Mouse (Mus musculus): ENCODE data around the gene Gbf1.

Gene Gbf1

DNA sequence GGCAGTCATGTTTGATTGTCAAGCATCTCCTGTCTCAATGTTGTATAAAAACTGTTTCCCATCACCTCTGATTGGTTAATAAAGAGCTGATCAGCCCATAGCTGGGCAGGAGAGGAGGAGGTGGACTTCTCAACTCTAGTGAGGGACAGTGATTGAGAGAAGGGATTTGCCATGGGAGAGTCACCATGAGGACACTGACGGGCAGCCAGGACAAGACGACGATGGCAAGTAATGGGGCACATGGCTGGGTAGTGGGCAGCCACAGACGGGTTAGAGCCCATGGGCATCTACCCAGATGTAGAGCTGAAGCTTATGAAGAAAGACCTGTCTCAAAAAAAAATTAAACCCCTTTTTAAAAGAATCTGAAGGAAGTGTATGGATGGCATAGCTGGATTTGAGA lies 150.2 kb downstream of the Gbf1 start:
- DNase-seq (ENCODE audit: low spot score) = no peak

DNA sequence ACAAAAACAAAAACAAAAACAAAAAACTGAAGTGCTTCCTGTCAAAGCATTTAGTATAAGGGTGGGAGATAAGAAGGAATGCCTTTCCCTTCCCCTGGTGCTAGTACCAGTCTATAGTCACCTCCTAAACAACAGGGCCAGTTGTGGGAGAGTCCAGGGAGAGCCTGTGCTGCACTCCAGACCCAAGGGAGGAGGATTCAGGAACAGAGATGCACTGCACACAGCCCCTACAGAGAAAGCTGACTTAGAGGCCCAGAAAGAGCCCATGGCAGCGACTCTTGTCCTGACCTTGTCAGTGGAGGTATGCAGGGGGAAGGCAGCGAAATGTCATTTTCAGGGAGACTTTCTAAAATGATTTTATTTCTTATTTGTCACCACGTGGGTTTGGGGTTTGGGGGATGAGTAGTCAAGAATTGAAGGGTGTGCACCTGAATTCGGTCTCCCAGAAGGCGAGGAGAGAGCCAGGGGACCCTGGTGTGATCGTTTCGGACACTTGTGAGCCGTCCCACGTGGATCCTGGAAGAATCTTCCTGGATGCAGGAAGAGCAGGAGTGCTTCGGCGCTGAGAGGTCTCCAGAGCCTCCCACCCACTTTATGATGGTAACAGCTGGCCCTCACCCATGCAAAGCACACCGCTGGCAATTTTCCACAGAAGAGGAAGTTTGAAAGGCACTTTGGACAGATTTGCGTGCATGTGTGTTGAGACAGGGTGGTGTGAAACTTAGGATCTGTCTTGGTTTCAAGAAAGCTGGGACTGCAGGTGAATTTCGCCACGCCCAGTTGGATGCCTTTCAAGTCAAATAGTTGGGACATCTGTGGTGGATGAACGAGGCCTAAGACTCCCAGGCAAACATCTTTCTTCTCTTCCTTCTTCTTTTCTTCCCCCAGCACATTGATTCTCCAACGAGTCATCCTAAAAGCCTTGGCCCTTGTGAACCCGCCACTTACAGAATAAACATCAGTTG lies 151.2 kb downstream of the Gbf1 start:
- no peak for DNase-seq (ENCODE audit: low spot score)

DNA sequence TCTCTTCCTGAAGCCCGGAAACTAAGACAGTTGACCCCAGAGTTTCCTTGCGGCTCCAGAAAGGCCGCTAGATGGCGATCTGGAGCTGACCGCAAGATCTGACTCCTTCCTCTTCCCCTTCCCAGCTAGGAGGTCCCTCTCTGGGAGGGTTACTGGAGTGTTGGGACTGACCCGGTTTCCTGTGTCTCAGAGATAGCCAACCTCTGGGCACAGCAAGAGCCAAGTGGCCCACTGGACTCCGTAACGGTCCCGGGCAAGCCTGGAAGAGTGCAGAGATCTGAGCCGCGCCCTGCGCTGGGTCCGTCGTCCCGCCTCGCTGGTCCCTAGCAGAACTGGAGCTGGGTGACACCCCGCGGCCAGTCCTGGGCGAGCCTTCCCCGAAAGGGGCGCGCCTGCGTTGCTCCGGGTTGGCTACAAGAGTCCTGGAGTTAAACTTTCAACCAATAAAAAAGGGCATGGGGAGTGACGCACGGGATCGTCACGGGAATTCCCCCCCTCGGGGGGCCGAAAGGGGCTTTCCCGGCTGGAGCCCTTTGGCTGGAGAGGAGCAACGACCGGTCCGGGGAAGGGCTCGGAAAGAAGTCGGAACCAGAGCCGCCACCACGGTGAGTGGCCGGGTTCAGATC lies 152.0 kb downstream of the Gbf1 start, which contains the start of gene Nfkb2:
Nfkb2 (plus strand) TSS at position 105 of the 626 bp plus-strand sequence.
- peak; percentile 90 for DNase-seq (ENCODE audit: low spot score)

DNA sequence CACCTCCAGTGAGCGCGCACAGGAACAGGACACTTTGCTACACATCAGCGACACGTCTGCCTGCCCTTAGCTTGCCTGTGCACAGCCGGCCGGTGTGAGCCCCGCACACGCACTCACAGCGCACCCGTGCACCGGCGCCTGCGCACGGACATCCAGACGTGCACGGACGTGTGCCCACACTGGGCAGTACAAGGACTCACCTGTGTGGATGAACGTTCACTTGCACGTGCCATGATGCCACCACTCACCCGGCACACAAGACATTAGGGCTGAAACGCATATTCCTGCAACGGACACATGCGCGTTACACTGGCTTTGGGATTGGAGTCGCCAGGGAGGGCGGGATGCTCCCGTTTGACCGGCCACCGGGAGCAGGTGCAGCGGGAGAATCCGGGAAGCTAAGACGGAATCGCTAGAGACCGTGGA lies 152.6 kb downstream of the Gbf1 start:
- no peak for DNase-seq (ENCODE audit: low spot score)

DNA sequence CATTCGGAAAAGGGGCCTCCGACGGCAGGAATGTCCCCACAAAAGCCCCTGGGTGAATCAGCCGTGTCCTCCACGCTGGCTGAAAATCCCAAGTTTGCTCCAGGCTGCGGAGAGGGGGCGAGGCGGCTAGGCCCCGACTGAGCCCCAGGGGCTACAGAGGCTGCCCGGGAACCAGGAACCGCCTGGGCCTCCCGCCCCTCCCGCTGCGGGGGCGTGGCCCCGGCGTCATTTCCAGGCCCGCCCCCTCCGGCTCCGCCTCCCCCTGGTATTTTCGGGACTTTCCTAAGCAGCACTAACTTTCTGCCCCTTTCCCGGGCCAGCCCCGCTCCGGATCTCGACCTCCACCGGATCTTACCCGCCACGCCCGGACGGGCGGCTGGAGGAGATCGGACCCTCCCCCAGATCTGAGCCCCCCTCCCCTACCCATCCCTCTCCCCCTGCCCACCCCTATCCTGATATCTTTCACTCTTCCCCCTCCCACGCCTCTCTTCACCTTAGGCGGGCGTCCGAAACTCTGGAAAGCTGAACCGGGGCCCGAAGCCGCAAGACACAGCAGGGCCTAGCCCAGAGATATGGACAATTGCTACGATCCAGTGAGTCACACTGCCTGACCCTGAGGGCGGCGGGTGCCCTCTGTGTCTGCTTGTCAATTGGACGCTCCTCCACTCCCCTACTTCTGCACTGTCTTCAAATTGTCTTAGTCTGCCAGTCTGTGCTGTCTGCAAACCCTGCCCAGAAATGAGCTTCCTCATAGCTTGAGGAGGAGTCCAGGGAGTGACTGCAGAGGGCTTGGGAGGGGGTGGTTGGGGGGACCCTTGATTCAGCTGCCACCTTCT lies 153.3 kb downstream of the Gbf1 start:
- peak; percentile 85 for DNase-seq (ENCODE audit: low spot score)

DNA sequence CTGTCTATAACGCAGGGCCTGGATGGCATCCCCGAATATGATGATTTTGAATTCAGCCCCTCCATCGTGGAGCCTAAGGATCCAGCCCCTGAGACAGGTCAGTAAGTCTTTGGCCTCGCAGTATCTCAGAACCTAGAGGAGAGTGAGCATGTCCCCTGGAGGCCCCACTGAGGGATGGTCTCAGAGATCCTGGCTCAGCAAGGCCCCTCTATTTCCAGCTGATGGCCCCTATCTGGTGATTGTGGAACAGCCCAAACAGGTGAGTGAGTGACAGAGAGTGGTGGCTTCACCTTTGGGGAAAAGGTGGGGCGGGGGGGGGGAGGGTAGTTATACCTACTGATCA lies 153.9 kb downstream of the Gbf1 start:
- no peak for DNase-seq (ENCODE audit: low spot score)

DNA sequence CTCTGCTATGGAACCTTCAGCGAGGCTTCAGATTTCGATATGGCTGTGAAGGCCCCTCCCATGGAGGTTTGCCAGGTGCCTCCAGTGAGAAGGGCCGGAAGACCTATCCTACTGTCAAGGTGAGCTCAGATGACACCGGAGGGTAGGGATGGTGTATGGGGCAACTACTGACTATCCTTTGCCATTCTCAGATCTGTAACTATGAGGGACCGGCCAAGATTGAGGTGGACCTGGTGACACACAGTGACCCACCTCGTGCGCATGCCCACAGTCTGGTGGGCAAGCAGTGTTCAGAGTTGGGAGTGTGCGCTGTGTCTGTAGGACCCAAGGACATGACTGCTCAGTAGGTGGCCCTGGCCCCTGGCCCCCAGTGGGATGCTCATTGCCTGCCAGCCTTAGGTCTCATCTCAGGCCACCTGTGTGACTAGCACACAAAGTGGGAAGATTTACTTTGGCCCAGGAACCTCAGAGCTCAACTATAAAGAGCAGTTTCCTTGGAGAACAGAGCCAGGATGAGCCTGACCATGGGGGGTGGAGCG lies 154.5 kb downstream of the Gbf1 start:
- DNase-seq (ENCODE audit: low spot score) = no peak

DNA sequence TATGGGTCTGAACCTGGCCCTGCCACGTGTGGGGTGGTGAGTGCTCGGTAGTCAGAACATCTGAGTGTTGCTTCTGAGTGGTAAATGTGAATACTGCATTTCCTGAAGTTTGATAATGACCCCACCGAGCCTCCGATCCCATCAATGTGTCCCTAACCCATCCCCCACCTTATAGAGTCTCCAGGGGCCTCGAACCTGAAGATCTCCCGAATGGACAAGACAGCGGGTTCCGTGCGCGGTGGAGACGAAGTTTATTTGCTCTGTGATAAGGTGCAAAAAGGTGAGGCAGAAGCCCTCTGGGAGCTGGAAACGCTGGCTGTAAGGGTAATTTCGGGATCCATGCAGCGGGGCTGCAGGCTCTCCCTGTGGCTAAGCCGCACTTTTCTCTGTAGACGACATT lies 155.5 kb downstream of the Gbf1 start:
- no peak for DNase-seq (ENCODE audit: low spot score)

DNA sequence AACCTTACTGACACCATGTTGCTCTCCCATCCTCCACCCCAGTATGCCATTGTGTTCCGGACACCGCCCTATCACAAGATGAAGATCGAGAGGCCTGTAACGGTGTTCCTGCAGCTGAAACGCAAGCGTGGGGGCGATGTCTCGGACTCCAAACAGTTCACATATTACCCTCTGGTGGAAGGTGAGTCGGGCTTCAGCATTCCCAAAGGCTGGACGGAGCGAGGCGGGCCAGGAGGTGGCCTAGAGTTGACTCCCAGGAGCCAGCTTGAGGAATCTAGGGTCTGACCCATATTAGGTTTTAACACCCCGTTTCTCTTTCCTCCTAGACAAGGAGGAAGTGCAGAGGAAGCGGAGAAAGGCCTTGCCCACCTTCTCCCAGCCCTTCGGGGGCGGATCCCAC lies 156.0 kb downstream of the Gbf1 start:
- DNase-seq (ENCODE audit: low spot score) = no peak

DNA sequence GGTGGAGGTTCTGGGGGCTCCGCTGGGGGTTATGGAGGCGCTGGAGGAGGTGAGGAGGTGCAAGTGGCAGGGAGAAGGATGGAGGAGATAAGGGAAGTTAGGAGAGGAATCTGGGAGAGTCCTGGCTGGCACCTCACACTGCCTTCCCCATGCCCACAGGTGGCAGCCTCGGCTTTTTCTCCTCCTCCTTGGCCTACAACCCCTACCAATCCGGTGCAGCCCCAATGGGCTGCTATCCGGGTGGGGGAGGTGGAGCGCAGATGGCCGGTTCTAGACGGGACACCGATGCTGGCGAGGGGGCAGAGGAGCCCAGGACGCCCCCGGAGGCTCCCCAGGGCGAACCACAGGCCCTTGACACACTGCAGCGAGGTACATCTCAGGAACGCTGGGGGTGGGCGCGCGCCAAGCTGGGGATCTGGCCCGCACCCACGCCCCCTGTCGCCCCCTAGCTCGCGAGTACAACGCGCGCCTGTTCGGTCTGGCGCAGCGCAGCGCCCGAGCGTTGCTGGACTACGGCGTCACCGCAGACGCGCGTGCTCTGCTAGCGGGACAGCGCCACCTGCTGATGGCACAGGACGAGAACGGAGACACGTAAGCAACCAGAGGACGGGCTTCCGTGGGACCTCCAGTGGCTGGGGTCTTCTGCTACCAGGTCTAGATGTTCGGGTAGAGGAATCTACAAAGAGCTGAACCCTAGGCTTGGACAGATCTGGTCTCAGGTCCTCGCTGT lies 156.6 kb downstream of the Gbf1 start:
- DNase-seq (ENCODE audit: low spot score) = peak; percentile 94

DNA sequence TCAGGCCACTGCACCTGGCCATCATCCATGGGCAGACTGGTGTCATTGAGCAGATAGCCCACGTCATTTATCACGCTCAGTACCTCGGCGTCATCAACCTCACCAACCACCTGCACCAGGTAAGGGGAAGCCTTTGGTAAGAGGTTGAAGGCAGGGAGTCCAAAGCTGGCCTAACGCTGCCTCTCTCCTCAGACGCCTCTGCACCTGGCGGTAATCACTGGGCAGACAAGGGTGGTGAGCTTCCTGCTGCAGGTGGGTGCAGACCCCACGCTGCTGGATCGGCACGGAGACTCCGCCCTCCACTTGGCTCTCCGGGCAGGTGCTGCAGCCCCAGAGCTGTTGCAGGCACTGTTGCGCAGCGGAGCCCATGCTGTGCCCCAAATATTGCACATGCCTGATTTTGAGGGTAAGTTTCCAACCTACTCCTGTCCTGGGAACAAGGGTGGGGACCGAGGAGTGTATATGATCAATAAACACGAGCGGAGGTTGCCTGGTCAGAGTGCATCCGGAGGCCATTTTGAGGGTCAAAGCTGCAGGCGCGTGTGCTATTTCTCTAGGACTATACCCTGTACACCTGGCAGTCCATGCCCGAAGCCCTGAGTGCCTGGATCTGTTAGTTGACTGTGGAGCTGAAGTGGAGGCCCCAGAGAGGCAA lies 157.5 kb downstream of the Gbf1 start:
- DNase-seq (ENCODE audit: low spot score) = no peak

DNA sequence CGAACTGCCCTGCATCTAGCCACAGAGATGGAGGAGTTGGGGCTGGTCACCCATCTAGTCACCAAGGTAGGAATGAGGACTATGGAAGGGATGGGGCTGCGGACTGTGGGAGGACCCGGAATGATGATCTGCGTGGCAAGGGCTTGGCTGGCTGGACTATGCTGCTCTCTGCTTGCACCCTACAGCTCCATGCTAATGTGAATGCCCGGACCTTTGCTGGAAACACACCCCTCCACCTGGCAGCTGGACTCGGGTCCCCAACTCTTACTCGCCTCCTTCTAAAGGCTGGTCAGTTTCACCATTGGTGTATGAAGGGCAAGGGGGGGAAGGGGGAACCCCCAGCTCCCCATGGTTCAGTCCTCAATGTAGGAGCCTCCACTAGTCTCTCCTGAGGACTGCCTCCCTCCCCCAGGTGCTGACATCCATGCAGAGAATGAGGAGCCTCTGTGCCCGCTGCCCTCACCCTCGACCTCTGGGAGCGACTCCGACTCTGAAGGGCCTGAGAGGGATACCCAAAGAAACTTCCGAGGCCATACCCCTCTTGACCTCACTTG lies 158.1 kb downstream of the Gbf1 start:
- no peak for DNase-seq (ENCODE audit: low spot score)

DNA sequence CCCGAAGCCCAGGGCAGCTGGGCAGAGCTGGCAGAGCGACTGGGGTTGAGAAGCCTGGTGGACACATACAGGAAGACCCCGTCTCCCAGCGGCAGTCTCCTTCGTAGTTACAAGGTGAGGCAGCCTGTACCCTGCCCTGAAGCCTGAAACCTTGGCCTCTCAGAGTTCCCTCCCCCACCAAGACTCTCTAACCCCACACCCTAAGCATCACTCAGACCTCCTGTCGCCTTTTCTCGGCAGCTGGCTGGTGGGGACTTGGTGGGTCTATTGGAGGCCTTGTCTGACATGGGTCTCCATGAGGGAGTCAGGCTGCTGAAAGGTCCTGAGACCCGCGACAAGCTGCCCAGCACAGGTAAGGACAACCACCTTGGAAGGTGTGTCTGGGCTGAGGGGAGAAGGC lies 159.0 kb downstream of the Gbf1 start:
- DNase-seq (ENCODE audit: low spot score) = no peak

DNA sequence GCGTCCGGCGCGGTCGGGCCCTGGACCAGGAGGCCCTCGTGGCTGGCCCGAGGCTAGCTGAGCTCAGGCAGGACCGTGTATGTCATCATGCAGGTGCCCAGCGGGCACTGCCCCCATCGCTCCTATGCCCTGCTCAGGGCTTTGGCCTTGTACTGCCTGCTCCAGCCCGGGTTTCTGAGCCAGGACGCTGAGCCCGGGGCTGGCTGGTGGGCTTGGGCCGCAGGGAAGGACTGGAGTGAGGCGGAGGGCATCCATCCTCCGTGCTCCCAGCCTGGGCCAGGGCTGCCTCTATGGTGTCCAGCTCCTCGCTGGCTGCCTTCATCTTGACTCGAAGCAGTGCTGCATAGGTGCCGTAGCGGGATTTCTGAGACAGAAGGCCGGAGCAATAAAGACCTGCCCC lies 160.3 kb downstream of the Gbf1 start:
- DNase-seq (ENCODE audit: low spot score) = no peak

DNA sequence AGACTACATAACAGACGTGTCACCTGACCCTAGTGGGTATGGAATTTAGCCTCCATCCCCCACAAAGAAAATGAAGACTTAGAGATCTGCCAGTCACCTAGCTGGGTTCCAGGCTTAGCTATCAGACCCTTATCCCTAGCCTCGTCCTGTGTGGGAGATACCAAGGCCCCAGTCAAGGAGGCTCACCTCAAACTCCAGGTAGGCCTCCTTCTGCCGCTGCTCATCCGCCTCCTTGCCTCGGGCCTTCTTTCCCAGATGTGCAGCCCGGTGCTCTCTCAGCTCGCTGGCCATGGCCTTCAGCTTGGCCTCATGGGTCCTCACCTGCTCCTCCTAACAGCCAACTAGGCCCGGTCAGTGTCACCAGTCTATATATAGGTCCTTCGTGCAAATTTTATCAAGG lies 160.8 kb downstream of the Gbf1 start:
- DNase-seq (ENCODE audit: low spot score) = no peak

DNA sequence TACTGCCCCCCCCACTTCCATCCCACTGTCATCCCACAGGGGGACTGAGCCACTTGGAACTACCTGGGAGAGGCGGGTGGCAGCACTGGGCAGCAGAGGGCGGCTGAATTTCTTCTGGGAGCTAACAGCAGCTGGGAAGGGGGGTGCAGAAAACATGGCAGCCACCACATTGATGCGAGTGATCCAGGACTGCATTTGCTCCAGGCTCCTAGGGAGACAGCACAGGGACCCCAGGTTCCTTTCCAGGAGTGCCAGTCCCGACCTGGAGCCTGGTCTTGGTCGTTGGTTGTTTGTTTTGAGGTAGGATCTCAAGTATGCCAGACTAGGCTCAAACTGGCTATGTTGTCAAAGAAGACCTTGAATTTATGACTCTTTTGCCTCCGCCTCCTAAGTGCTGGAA lies 161.3 kb downstream of the Gbf1 start:
- no peak for DNase-seq (ENCODE audit: low spot score)

DNA sequence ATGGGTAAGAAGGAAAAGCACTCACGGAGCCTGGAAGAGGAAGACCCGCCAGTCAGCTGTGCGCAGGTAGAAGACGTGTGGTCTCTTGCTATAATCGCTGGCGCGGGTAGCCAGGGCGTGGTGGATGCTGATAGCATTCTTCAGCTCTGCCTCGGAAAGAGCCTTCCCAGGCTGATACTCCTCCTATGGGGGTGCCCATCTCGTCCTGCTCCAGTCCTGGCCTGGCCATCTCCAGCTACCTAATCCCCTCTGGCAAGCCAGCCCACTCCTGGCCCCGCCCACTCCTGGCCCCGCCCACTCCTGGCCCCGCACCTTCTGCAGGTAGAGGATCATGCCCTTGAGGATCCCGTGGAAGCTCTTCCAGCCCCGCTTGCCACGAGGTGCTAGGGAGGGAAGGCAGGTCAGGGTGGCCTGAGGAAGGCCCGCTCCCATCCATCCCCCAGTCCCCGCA lies 161.9 kb downstream of the Gbf1 start:
- no peak for DNase-seq (ENCODE audit: low spot score)

DNA sequence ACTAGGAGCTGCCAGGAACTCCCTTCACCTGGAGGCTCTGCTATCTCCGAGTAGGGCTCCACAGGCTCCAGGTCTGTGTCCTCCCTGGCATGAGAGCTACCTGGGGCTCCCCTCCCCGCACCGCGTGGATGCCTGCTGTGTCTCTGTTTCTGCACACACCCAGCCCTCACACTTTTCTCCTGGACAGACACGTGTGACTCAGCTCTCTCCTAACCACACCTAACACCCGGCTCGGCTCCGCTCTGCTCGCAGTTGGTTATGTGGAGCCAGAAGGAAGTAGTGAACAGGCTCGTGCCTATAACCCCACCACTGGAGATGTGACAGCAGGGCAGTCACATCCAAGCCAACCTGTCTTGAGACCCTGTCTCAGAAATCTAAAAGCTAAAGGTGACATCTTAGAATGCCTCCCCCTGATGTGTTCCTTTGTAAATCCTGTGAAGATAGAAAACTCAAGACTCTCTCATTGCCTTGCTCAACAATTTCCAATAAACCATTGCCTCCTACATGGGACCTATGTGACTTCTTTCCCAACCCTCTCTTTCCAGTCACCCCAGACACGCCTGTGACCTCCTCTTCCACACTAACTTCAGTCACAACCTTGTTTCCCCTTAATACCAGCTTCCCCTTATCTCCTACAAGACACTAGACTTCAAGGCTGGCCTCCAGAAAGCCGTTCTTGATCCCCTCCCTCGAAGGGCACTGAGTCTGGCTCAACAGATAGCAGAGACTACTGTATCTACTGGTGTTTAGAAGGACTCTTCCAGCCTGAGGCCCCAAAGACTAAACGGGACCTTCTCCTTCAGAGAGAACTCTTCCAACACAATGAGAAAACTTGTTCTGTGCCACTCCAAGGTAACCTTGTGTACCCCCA lies 162.8 kb downstream of the Gbf1 start:
- DNase-seq (ENCODE audit: low spot score) = no peak

DNA sequence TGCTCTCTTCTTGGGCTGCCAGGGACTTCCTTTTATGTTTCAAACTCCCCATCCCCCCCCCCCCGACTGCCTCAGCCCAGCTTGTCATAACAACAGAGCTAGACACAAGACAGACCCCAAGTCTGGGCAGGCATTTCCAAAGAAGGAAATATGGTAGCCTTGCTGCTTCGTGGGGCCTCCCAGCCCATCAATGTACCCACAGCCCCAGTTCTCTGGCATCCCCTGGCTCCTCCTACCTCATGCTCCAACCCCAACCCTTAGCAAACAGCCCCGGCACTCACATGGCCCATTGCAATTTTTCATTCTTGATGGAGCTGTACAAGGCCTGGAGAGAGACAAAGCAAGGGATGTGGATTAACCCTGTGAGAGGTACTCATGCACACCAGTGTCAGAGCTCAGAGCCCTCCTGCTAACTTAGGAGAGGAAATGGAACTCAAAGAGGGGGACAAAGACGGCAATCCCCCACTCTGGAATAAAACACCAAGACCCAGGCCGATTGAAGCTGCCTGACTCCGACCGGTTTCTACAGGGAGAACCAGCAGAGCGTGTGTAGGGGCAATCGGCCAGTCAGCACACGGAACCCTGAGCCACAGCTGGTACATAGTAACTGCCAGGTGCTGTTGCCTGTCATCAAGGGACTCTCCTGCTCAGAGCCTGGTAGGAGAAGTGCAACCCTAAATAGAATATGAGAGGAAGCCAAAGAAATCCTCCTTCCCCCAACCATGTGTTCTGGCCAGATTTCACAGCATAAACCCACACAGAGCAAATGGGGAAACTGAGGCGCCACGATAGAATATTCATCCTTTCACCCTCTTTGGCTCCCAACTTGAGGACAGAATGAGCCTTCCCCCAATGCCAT lies 163.7 kb downstream of the Gbf1 start:
- no peak for DNase-seq (ENCODE audit: low spot score)
